Mouse (Mus musculus): ENCODE results near the gene Rpl13a.

DNA sequence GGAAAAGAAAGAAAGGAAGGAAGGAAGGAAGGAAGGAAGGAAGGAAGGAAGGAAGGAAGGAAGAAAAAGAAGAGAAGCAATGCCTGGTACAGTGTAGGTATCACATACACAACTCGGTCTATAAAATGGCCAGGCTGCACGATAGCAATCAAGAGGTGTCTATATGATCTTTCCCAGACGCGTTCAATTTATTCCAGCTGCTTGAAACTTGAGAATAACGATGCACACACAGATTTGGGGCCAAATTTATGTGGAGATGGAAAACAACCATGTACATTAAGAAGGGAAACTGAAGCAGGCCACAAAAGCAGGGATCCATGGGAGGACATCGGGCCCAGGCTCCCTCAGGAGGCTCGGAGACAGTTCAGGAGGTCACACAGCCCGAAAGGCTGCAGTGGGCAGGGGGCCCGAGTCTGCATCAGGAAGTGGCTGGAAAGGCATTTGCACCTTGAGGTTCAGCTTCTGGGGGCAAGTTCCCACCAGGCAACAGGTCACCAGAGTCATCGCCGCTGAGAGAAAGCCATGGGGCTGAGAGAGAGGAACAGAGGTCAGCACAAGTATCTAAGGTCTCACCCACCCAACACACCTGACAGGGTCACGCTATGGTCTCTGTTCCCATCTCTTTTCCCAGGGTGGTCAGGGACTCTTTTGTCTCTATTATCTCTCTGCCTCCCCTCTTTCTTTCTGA, 35.6 kb downstream of the Rpl13a start:
- no peak for TF ChIP-seq CTCF (conservative IDR thresholded peaks at IDR 0.05; ENCODE audit: low read length)
- TF ChIP-seq NANOG (IDR thresholded peaks at IDR 0.05; ENCODE audit: borderline replicate concordance, low read length): no peak
